Mouse (Mus musculus) cortical plate, adult 2 months (tissue): ENCODE measurements at regions not wholly inside any gene's neighbourhood (a gene's known extent, or its start where the extent isn't known, plus 50 kb on each side); places are given as distances from the start of the nearest gene placed in this dataset.

Experiments
- H3K27ac ChIP-seq: fragments of 200-500 bp; 2 replicates; pipeline ENCODE4 v1.5.1; 2012; ENCODE audit warnings: low read length, control low read depth, inconsistent platforms; ENCODE audit not compliant: insufficient read depth
- H3K4me1 ChIP-seq: fragments of 200-500 bp; 2 replicates; pipeline ENCODE4 v1.6.1; 2011; ENCODE audit warnings: low read length; ENCODE audit not compliant: control insufficient read depth, insufficient read depth
- H3K4me3 ChIP-seq: fragments of 200-500 bp; 2 replicates; pipeline ENCODE4 v1.5.1; 2011; ENCODE audit warnings: mild to moderate bottlenecking, low read length, control low read depth; ENCODE audit not compliant: insufficient read depth
- CTCF ChIP-seq: fragments of 200-500 bp; IDR thresholded peaks from 2 replicates; pipeline ENCODE4 v1.5.1; 2011; ENCODE audit warnings: mild to moderate bottlenecking, control low read depth, low read length; ENCODE audit not compliant: insufficient read depth; ENCODE audit errors: extremely low read depth
- POLR2A ChIP-seq: fragments of 200-500 bp; IDR thresholded peaks from 2 replicates; pipeline ENCODE4 v1.6.1; 2011; ENCODE audit warnings: mild to moderate bottlenecking, low read length, control low read depth; ENCODE audit not compliant: insufficient read depth; ENCODE audit errors: extremely low read depth

DNA sequence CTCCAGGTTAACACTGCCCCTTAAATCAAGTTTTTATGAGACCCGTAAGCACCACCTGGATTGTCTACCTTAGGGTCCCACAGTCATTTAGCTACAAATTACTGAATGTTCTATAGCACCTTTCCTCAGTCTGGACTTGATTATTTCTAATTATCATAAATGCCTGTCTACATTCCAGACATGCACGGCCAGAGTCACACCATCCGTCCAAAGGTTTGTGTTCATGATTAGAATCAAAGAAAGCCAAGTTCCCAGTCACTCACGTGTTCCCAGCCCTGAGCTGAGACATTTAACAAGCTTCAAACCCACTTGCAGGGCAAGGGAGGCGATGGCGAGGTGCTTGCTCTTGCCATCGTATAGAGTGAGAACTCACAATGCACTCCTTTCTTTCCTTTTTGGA, 398.1 kb downstream of the Irx1 start:
- TF ChIP-seq CTCF (no peak), POLR2A (no peak)
- Histone ChIP-seq H3K4me3 (no peak overlapping the region), H3K4me1 (no peaks in the 10 kb centered on the region), H3K27ac (no peak overlapping the region)

GRCm38 (mm10) chr13:71558477-71559215, 404.9 kb downstream of the Irx1 start:
- TF ChIP-seq CTCF (no peak), POLR2A (no peak)
- Histone ChIP-seq H3K4me3 (no peak overlapping the region), H3K27ac (no peak overlapping the region), H3K4me1 (no peaks in the 10 kb centered on the region)

GRCm38 (mm10) chr13:71555471-71555870, 408.1 kb downstream of the Irx1 start:
- no peaks in the 10 kb centered on the region for H3K4me1 ChIP-seq
- H3K4me3 ChIP-seq: no peak overlapping the region
- TF ChIP-seq POLR2A: no peak
- no peak for TF ChIP-seq CTCF
- no peak overlapping the region for H3K27ac ChIP-seq

GRCm38 (mm10) chr13:71550109-71550508, 413.4 kb downstream of the Irx1 start:
- Histone ChIP-seq H3K4me1 (no peaks in the 10 kb centered on the region), H3K4me3 (no peak overlapping the region)

DNA sequence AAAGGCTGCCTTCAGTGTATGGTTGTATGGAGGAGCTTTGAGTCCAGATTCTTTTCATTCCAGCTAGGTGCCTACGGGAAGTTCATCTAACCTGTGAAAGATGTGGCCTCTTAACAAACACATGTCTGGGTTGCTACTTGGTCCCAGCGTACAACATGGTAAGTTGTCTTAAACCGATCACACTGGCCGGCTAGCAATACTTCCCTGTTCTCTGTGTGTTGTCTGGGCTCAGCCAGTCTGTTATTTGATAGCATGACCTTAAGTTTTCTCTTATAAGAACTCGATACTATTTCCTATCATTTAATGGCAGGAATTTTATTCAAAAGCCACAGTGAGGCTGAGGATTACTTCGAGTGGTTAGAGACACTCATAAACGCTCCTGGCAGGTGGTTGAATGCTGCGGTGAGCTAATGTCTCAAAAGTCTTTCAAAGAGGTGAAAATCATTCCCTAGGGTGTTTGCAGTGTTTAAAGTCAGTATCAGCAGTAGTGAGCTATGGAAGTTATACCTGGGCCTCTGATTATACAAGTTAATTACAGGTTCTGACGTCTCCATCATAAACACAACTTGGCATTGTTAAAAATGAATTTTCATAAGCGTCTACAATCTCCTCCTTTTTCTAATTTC, 414.2 kb downstream of the Irx1 start:
- Histone ChIP-seq H3K27ac (no peak overlapping the region), H3K4me3 (no peak overlapping the region), H3K4me1 (no peaks in the 10 kb centered on the region)
- TF ChIP-seq CTCF (no peak), POLR2A (no peak)

More at GRCm38 (mm10) chr13:71550109-71550508, 413.4 kb downstream of the Irx1 start:
- TF ChIP-seq CTCF (no peak), POLR2A (no peak)
- H3K27ac ChIP-seq: no peak overlapping the region

DNA sequence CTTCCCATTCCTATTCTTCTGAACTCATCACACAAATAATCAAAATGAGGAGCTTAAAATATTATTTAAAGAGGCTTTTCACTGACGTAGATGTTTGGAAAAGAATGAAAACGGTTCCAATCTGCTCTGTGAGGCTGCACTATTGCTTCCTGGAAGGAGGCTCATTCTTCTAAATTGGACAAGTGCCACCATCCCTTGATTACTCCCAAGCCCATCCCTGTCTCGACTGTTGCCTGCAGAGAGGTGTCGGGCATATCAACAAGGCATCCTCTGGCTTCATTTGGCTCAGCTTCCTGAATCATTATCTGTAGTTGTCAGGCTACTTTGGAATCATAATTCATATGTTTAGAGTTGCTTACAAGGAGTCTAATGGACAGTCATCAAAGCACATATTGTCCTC, 425.3 kb downstream of the Irx1 start:
- H3K4me1 ChIP-seq: no peaks in the 10 kb centered on the region
- no peak overlapping the region for H3K27ac ChIP-seq
- no peak for TF ChIP-seq POLR2A
- TF ChIP-seq CTCF: no peak
- no peak overlapping the region for H3K4me3 ChIP-seq

DNA sequence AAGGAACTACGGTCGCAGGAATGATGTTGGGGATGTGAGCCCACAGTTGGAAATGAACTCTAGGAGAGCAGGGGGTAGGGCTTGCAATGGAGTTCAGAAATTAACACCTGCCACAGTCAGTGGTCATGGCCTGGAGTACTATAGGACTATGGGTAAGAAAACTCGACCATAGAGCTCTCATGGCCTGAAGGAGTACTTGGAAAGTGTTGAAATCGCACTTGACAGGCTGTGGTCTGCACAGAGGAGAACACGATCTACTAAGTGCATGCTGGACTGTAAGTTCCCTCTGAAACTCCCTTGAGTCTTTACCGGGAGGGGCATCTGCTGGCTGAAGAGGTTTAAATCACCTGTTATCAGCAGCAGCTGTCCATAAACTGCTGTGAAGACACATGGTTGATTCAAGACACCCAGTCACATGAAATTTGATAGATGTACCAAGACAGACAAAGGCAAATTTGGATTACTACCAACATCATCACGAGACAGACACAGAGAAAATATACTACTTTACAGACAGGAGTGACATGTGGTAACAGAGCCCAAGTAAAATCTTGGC, 430.6 kb downstream of the Irx1 start:
- no peak for TF ChIP-seq POLR2A
- TF ChIP-seq CTCF: no peak
- H3K27ac ChIP-seq: no peak overlapping the region
- no peaks in the 10 kb centered on the region for H3K4me1 ChIP-seq
- no peak overlapping the region for H3K4me3 ChIP-seq

- no peak overlapping the region for H3K27ac ChIP-seq
- TF ChIP-seq POLR2A (no peak), CTCF (no peak)
- H3K4me1 ChIP-seq: no peaks in the 10 kb centered on the region
- H3K4me3 ChIP-seq: no peak overlapping the region
These were observed 434.0 kb downstream of the Irx1 start for GRCm38 (mm10) chr13:71529397-71530122.

GRCm38 (mm10) chr13:71517776-71518175, 445.7 kb downstream of the Irx1 start:
- Histone ChIP-seq H3K4me3 (no peak overlapping the region), H3K4me1 (no peaks in the 10 kb centered on the region), H3K27ac (no peak overlapping the region)
- TF ChIP-seq POLR2A (no peak), CTCF (no peak)
